Mouse (Mus musculus): ENCODE results near the gene Rnf39. TPM values are rescaled to one million over a fixed set of nuclear protein-coding genes. Genes with fewer than 3 reads are reported as not detected.

Gene Rnf39
- polyA plus RNA-seq, 1 experiment, result 0.20 TPM

DNA sequence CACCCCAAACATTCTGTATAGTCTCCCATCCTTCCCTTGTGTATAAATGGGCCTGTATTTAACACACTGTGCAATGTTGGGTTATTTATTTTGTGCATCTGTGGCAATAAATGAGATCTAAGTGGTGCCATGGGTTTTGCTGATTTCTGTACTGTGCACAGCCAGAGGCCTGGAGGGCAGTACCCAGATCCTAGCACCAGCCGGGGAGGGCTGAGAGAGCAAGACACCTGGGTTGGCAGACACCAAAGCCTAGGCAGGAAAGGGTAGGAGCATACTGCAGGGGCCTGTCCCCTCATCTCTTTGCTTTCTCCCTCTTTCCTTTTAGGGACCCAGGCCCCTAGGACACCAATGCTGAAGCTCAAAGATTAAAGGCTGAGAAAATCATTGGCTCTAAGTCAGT is 5.6 kb downstream of the Rnf39 start:
- H3K4me3 ChIP-seq (ENCODE audit: extremely low read depth, insufficient read depth, insufficient read length), result no peak overlapping the region
- 93% methylated on average over 1 of the region's 1 CpGs for WGBS
- peaks cover 12% of the 10 kb centered on the region for H3K36me3 ChIP-seq (ENCODE audit: control insufficient read depth, insufficient read depth, low read length)
- H3K4me1 ChIP-seq (ENCODE audit: control insufficient read depth, insufficient read depth, insufficient read length), result peaks cover 3% of the 10 kb centered on the region; the same call in 1 of the 2 replicates
- peaks cover 1% of the 10 kb centered on the region; the same call in 1 of the 2 replicates for H3K27me3 ChIP-seq (ENCODE audit: control insufficient read depth, insufficient read depth, low read length)
- TF ChIP-seq CTCF (IDR thresholded peaks at IDR 0.05; ENCODE audit: extremely low read depth, insufficient read depth, insufficient read length, insufficient replicate concordance) (no peak), POLR2A (IDR thresholded peaks at IDR 0.05; ENCODE audit: low read depth, low read length) (no peak)
- no peak for DNase-seq (ENCODE audit: low read depth in 1 of 2, low spot score in 2 of 2)
- H3K27ac ChIP-seq (ENCODE audit: insufficient read depth, low read length), result no peak overlapping the region

DNA sequence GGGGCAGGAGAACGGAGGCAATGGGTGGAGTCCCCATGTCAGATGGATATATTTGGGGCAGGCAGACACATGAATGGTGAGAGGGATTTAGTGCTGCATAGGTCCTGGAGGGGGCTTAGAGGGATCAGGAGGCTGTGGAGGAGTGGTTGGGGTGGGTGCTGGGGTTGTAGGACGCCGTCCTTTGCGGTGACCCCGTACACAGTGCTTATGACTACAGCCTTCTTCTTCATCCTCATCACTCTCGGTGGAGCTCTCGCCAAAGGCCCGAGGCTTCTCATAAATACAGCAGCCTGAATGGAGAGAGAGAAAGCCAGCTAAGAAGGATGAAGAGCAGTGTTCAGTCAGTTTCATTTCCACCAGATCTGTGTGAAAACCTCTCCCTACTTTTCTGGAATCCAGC is 6.5 kb downstream of the Rnf39 start:
- TF ChIP-seq POLR2A (IDR thresholded peaks at IDR 0.05; ENCODE audit: low read depth, low read length), result no peak
- TF ChIP-seq CTCF (IDR thresholded peaks at IDR 0.05; ENCODE audit: extremely low read depth, insufficient read depth, insufficient read length, insufficient replicate concordance), result no peak
- Histone ChIP-seq H3K27ac (ENCODE audit: insufficient read depth, low read length) (no peak overlapping the region), H3K36me3 (ENCODE audit: control insufficient read depth, insufficient read depth, low read length) (peaks cover 12% of the 10 kb centered on the region), H3K27me3 (ENCODE audit: control insufficient read depth, insufficient read depth, low read length) (no peaks in the 10 kb centered on the region; the same call in 1 of the 2 replicates), H3K4me3 (ENCODE audit: extremely low read depth, insufficient read depth, insufficient read length) (no peak overlapping the region), H3K4me1 (ENCODE audit: control insufficient read depth, insufficient read depth, insufficient read length) (peaks cover 3% of the 10 kb centered on the region; the same call in 1 of the 2 replicates)
- no peak for DNase-seq (ENCODE audit: low read depth in 1 of 2, low spot score in 2 of 2)
- WGBS, result 95% methylated on average over 8 of the region's 8 CpGs

DNA sequence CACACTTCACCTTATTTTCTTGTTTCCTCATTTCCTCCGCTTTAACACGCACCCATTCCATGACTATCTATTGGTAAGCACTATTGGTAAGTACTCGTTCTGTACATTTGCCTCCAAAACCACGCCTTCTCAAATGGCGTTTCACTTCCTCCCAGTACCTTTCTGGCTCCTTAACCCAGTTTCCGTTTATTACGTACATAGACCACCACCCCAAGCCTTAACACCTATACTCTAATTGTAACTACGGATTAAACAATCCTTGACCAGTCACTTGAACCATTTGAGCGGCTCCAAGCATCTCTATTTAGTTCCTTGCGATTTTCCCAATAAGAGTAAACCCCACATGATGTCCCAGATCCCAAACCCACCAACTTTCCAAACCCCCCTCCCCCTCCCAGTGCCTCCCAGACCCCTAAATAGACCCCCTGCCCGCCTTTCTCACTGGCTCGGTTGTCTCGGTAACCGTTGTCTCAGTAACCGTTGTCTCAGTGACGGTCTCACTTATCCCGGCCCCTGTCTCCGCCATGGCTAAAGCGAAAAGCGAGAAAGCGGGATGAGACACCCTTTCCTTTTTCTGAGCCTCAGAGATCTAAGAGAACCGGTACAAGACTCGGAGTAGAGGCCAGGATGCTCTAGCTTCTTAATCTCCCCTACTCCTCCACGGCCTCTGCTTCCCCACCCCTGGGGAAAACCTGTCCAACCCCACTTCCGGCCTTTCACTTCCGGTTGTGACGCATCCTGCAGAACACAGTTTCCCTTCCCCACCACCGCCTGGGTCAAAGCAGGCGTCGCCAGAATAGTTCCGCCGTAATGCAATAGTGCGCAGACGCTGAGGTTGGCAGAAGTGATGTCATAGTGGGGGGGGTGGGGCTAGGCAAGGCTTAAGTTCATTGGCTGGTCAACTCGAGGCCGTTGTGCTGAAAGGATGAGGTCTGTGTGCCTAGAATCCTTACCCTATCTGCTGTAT is 8.5 kb downstream of the Rnf39 start, which contains the start of gene Ppp1r11:
Gene Ppp1r11 (minus strand): TSS at position 761 of the 967 bp plus-strand sequence.
- Histone ChIP-seq H3K36me3 (ENCODE audit: control insufficient read depth, insufficient read depth, low read length) (peaks cover 13% of the 10 kb centered on the region), H3K4me1 (ENCODE audit: control insufficient read depth, insufficient read depth, insufficient read length) (peaks cover 3% of the 10 kb centered on the region; the same call in 1 of the 2 replicates), H3K27ac (ENCODE audit: insufficient read depth, low read length) (peak within 1 kb of the TSS; percentile 70), H3K27me3 (ENCODE audit: control insufficient read depth, insufficient read depth, low read length) (no peaks in the 10 kb centered on the region; the same call in 1 of the 2 replicates), H3K4me3 (ENCODE audit: extremely low read depth, insufficient read depth, insufficient read length) (peak within 1 kb of the TSS; percentile 58)
- WGBS, result 1% methylated on average over 36 of the region's 36 CpGs
- DNase-seq (ENCODE audit: low read depth in 1 of 2, low spot score in 2 of 2), result peak; percentile 93 to 98
- TF ChIP-seq CTCF (IDR thresholded peaks at IDR 0.05; ENCODE audit: extremely low read depth, insufficient read depth, insufficient read length, insufficient replicate concordance) (no peak), POLR2A (IDR thresholded peaks at IDR 0.05; ENCODE audit: low read depth, low read length) (peak; percentile 75)

DNA sequence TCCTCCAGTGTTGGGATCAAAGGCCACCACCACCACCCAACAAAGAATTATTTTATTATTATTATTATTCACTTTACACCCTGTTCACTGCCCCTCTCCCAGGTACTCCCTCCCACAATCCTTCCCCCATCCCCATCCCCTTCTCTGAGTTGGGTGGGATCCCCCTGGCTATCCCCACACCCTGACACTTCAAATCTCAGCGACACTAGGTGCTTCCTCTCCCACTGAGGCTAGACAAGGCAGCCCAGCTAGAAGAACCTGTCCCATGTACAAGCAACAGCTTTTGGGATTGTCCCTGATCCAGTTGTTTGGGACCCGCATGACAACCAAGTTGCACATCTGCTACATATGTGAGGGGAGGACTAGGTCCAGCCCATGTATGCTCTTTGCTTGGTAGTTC is 9.9 kb downstream of the Rnf39 start:
- Histone ChIP-seq H3K27ac (ENCODE audit: insufficient read depth, low read length) (no peak overlapping the region), H3K4me1 (ENCODE audit: control insufficient read depth, insufficient read depth, insufficient read length) (peaks cover 3% of the 10 kb centered on the region; the same call in 1 of the 2 replicates), H3K36me3 (ENCODE audit: control insufficient read depth, insufficient read depth, low read length) (peaks cover 13% of the 10 kb centered on the region), H3K4me3 (ENCODE audit: extremely low read depth, insufficient read depth, insufficient read length) (no peak overlapping the region), H3K27me3 (ENCODE audit: control insufficient read depth, insufficient read depth, low read length) (no peaks in the 10 kb centered on the region)
- 91% methylated on average over 2 of the region's 2 CpGs for WGBS
- TF ChIP-seq CTCF (IDR thresholded peaks at IDR 0.05; ENCODE audit: extremely low read depth, insufficient read depth, insufficient read length, insufficient replicate concordance) (no peak), POLR2A (IDR thresholded peaks at IDR 0.05; ENCODE audit: low read depth, low read length) (no peak)
- no peak for DNase-seq (ENCODE audit: low read depth in 1 of 2, low spot score in 2 of 2)

- no peak for TF ChIP-seq CTCF (IDR thresholded peaks at IDR 0.05; ENCODE audit: extremely low read depth, insufficient read depth, insufficient read length, insufficient replicate concordance)
- no peak for TF ChIP-seq POLR2A (IDR thresholded peaks at IDR 0.05; ENCODE audit: low read depth, low read length)
- H3K4me3 ChIP-seq (ENCODE audit: extremely low read depth, insufficient read depth, insufficient read length), result no peak overlapping the region
- peaks cover 3% of the 10 kb centered on the region; the same call in 1 of the 2 replicates for H3K4me1 ChIP-seq (ENCODE audit: control insufficient read depth, insufficient read depth, insufficient read length)
- WGBS, result 87% methylated on average over 1 of the region's 1 CpGs
- H3K27me3 ChIP-seq (ENCODE audit: control insufficient read depth, insufficient read depth, low read length), result no peaks in the 10 kb centered on the region
- H3K36me3 ChIP-seq (ENCODE audit: control insufficient read depth, insufficient read depth, low read length), result peaks cover 13% of the 10 kb centered on the region
- H3K27ac ChIP-seq (ENCODE audit: insufficient read depth, low read length), result no peak overlapping the region
- DNase-seq (ENCODE audit: low read depth in 1 of 2, low spot score in 2 of 2), result no peak
Observed at GRCm38 (mm10) chr17:36953062-36953461, 10.3 kb downstream of the Rnf39 start.

DNA sequence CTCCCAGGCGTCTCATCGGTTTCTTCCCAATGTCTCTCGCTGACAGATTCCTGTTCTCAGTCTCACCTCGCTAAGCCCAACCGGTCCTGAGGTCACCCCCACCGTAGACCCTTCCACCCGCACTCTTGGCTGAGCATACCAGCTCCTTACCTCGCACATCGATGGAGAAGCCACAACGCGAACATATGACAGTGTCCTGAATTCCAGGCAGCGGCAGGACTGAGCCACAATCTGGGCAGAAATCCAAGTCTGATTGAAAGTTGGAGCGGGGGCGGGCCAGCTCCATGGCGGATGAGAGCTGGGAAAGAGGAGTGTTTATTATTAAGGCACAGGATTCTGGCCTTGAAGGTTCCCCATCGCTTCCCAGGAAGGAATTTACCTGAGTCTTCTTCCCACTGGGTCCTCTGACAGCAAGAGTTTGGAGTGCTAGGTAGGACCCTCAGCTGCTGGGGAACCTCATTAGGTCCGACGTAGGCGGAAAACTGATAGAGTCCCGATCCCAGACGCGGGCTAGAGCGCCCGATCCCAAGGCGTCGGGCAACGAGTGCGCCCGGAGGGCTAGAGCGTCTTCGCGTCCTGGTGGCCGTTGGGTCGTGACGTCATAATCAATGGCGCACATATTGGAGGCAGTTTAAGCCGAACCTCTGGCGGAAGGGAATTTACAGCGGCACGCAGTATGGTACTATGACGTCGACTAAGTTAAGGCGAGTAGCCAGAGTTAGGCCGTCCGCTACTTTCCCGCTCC is 15.5 kb downstream of the Rnf39 start, which contains the start of the genes Znrd1 and Znrd1as:
Gene Znrd1 (minus strand): TSS at position 561 of the 745 bp plus-strand sequence.
Gene Znrd1as (plus strand): TSS at position 594 of the 745 bp plus-strand sequence.
- no peaks in the 10 kb centered on the region for H3K27me3 ChIP-seq (ENCODE audit: control insufficient read depth, insufficient read depth, low read length)
- 2% methylated on average over 46 of the region's 46 CpGs for WGBS
- peak; percentile 82 to 85 for DNase-seq (ENCODE audit: low read depth in 1 of 2, low spot score in 2 of 2)
- 0 out of 2 replicates have a peak, but pooled peaks cover 1% of the 10 kb centered on the region for H3K36me3 ChIP-seq (ENCODE audit: control insufficient read depth, insufficient read depth, low read length)
- peak within 1 kb of the TSS; percentile 86 for H3K4me3 ChIP-seq (ENCODE audit: extremely low read depth, insufficient read depth, insufficient read length)
- H3K27ac ChIP-seq (ENCODE audit: insufficient read depth, low read length), result peak within 1 kb of the TSS; percentile 59
- no peak; the same call in 1 of the 2 replicates for TF ChIP-seq POLR2A (IDR thresholded peaks at IDR 0.05; ENCODE audit: low read depth, low read length)
- TF ChIP-seq CTCF (IDR thresholded peaks at IDR 0.05; ENCODE audit: extremely low read depth, insufficient read depth, insufficient read length, insufficient replicate concordance), result no peak
- H3K4me1 ChIP-seq (ENCODE audit: control insufficient read depth, insufficient read depth, insufficient read length), result peaks cover 8% of the 10 kb centered on the region
